Comparison of ENCODE assay signal across 7 mouse cellular contexts in the genomic region with DNA sequence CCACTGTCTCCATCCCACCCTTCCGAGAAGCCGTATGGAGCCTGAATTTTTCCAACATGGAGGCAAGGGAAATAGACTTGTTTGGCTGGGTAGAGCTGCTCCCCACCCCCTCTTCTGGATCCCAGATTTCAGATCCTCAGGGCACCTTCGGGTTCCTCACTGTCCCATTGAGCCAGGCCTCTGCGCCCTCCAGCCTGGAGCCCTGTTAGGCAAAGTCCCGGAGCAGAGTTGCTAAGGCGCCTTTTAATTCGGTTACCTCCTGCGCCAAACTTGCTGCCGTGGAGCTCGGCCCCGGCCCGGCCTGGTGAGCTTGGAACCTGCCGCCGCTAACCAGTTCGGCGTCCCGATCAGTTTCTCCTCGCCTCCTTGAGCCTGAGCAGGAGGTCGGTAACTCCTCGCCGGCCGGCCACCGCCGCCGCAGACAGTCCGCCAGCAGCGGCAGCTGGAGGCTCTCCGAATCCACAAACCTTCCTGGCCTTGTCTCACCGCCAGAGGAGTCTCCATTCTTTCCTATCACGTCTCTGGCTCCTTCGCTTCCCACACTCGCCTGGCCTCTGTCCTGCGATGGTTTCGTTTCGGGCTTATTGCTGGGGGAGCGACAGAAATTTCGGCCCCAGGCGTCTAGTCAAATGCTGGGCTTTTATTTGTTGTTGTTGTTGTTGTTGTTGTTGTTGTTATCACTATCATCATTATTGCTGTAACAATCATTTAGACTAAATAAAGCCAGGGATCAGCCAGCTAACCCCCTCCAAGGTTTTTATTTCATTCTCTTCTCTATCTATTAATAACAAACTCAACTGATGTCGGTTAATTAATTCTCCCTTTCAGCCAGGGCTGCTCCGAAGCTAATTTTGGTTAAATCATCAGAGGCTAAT. TPM values are rescaled to one million over a fixed set of nuclear protein-coding genes. Genes with fewer than 3 reads are reported as not detected.
DNase-seq lines count a peak whose midpoint lies in the region; ATAC-seq and TF ChIP-seq lines count a peak whose summit lies in the region.

No protein-coding gene starts in this region.

- TF ChIP-seq POLR2A in limb, embryonic 14.5 days (IDR thresholded peaks at IDR 0.05; ENCODE audit: borderline replicate concordance, extremely low read depth, insufficient read depth, insufficient read length): no peak

- no peaks in the 10 kb centered on the region for H3K9me3 ChIP-seq in E14TG2a.4 (ENCODE audit: low read length)
- H3K9me3 ChIP-seq in hindbrain, embryonic 11.5 days (ENCODE audit: control insufficient read depth, low read length): no peaks in the 10 kb centered on the region
- H3K9me3 ChIP-seq in limb, embryonic 14.5 days (ENCODE audit: control insufficient read depth, low read length): no peaks in the 10 kb centered on the region

- peak overlapping the region; percentile 93 for H3K9ac ChIP-seq in hindbrain, embryonic 11.5 days (ENCODE audit: low read depth, low read length)
- no peak overlapping the region for H3K9ac ChIP-seq in limb, embryonic 14.5 days (ENCODE audit: low read depth, low read length, severe bottlenecking)

- peak overlapping the region; percentile 79 for H3K4me2 ChIP-seq in hindbrain, embryonic 11.5 days (replicated peaks; ENCODE audit: low read depth, low read length)
- peak overlapping the region; percentile 27 for H3K4me2 ChIP-seq in limb, embryonic 14.5 days (replicated peaks; ENCODE audit: low read depth, low read length, severe bottlenecking)

- no peak for ATAC-seq in hindbrain, embryonic 11.5 days (ENCODE audit: low FRiP score)
- ATAC-seq in limb, embryonic 14.5 days (ENCODE audit: low FRiP score, low read depth): peak; percentile 32; the same call in 1 of the 2 replicates

- H3K4me3 ChIP-seq in E14TG2a.4 (replicated peaks; ENCODE audit: low read length): 0 out of 2 replicates have a peak overlapping the region, but pooled peaks have one; percentile 8
- H3K4me3 ChIP-seq in hindbrain, embryonic 11.5 days (ENCODE audit: low read depth, low read length): peak overlapping the region; percentile 56
- H3K4me3 ChIP-seq in limb, embryonic 14.5 days (replicated peaks; ENCODE audit: low read length): peak overlapping the region; percentile 12

- H3K27me3 ChIP-seq in E14TG2a.4 (ENCODE audit: insufficient read depth, low read length): peaks cover 99% of the 10 kb centered on the region
- H3K27me3 ChIP-seq in hindbrain, embryonic 11.5 days (ENCODE audit: control insufficient read depth, insufficient read depth, low read length): peaks cover 73% of the 10 kb centered on the region
- peaks cover 100% of the 10 kb centered on the region for H3K27me3 ChIP-seq in limb, embryonic 14.5 days (ENCODE audit: control insufficient read depth, insufficient read depth, low read length)

- peaks cover 39% of the 10 kb centered on the region for H3K4me1 ChIP-seq in E14TG2a.4 (replicated peaks; ENCODE audit: low read depth, low read length)
- peaks cover 5% of the 10 kb centered on the region; the same call in 1 of the 2 replicates for H3K4me1 ChIP-seq in hindbrain, embryonic 11.5 days (replicated peaks; ENCODE audit: control insufficient read depth, insufficient read depth, low read length)
- no peaks in the 10 kb centered on the region for H3K4me1 ChIP-seq in limb, embryonic 14.5 days (ENCODE audit: control insufficient read depth, insufficient read depth, low read length)

- no peak for TF ChIP-seq CTCF in E14TG2a.4 (conservative IDR thresholded peaks at IDR 0.05; ENCODE audit: low read length)

- peak; percentile 83 for DNase-seq in adrenal gland, adult 2 months
- DNase-seq in hindbrain, embryonic 11.5 days (ENCODE audit: low spot score): no peak
- DNase-seq in limb, embryonic 14.5 days (ENCODE audit: low spot score): no peak
- no peak for DNase-seq in layer of hippocampus, postnatal 10 days (ENCODE audit: low spot score in 2 of 2)
- no peak for DNase-seq in gastrocnemius, postnatal 4 days (ENCODE audit: low spot score in 2 of 2)
- no peak for DNase-seq in urinary bladder, postnatal 36 days (ENCODE audit: low spot score in 2 of 2)

- no peaks in the 10 kb centered on the region for H3K36me3 ChIP-seq in E14TG2a.4 (ENCODE audit: insufficient read depth, low read length)
- H3K36me3 ChIP-seq in hindbrain, embryonic 11.5 days (ENCODE audit: control insufficient read depth, insufficient read depth, low read length): no peaks in the 10 kb centered on the region
- no peaks in the 10 kb centered on the region for H3K36me3 ChIP-seq in limb, embryonic 14.5 days (ENCODE audit: control insufficient read depth, insufficient read depth, low read length)

- WGBS in hindbrain, embryonic 11.5 days: under 1% methylated on average over 40 of the region's 40 CpGs
- 3% methylated on average over 40 of the region's 40 CpGs for WGBS in limb, embryonic 14.5 days

- peak overlapping the region; percentile 98 for H3K27ac ChIP-seq in hindbrain, embryonic 11.5 days (ENCODE audit: low read depth, low read length)
- H3K27ac ChIP-seq in limb, embryonic 14.5 days (replicated peaks; ENCODE audit: low read depth, low read length): no peak overlapping the region

RNA-seq across cellular contexts. Expression of gene Hoxb2, which starts 8.4 kb away (rescaled TPM):
- total RNA-seq in adrenal gland, adult 2 months (2021): 10 to 100 TPM; 18.7 to 22.6 TPM
- 69.6 and 86.1 TPM in 2 replicates for polyA plus RNA-seq in adrenal gland, adult 2 months (2012; rRNA removed)
- polyA plus RNA-seq in hindbrain, embryonic 11.5 days (2014; fragmentation: Nextera tagmentation; extraction: Ambion mirVana): 64.9 and 67.5 TPM in 2 replicates
- polyA plus RNA-seq in limb, embryonic 14.5 days (2012; rRNA removed): 9.6 and 9.9 TPM in 2 replicates
- 4.2 and 5.8 TPM in 2 replicates for polyA plus RNA-seq in limb, embryonic 14.5 days (2014; fragmentation: Nextera tagmentation; extraction: Ambion mirVana)
- total RNA-seq in layer of hippocampus, postnatal 10 days (2021): not detected
- total RNA-seq in gastrocnemius, postnatal 4 days (2021): under 1 TPM; 0.44 to 0.93 TPM

RNA-seq across cellular contexts. Expression of gene Hoxb3, which starts 18.8 kb away (rescaled TPM):
- total RNA-seq in adrenal gland, adult 2 months (2021): 10 to 100 TPM; 20.1 to 21.9 TPM
- polyA plus RNA-seq in adrenal gland, adult 2 months (2012; rRNA removed): 89.4 and 94.9 TPM in 2 replicates
- 10.5 and 13.1 TPM in 2 replicates for polyA plus RNA-seq in hindbrain, embryonic 11.5 days (2014; fragmentation: Nextera tagmentation; extraction: Ambion mirVana)
- polyA plus RNA-seq in limb, embryonic 14.5 days (2012; rRNA removed): 4.9 and 5.4 TPM in 2 replicates
- 0.18 and 0.69 TPM in 2 replicates for polyA plus RNA-seq in limb, embryonic 14.5 days (2014; fragmentation: Nextera tagmentation; extraction: Ambion mirVana)
- not detected for total RNA-seq in layer of hippocampus, postnatal 10 days (2021)
- 1 to 10 TPM; 1.0 to 1.3 TPM for total RNA-seq in gastrocnemius, postnatal 4 days (2021)

RNA-seq across cellular contexts. Expression of gene Hoxb1, which starts 23.6 kb away (rescaled TPM):
- not detected for total RNA-seq in adrenal gland, adult 2 months (2021)
- polyA plus RNA-seq in adrenal gland, adult 2 months (2012; rRNA removed): not detected in 2 replicates
- polyA plus RNA-seq in hindbrain, embryonic 11.5 days (2014; fragmentation: Nextera tagmentation; extraction: Ambion mirVana): 7.3 and 8.2 TPM in 2 replicates
- 0.11 TPM in 1 of 2 replicates, not detected in the other for polyA plus RNA-seq in limb, embryonic 14.5 days (2012; rRNA removed)
- not detected in 2 replicates for polyA plus RNA-seq in limb, embryonic 14.5 days (2014; fragmentation: Nextera tagmentation; extraction: Ambion mirVana)
- not detected for total RNA-seq in layer of hippocampus, postnatal 10 days (2021)
- total RNA-seq in gastrocnemius, postnatal 4 days (2021): not detected

RNA-seq across cellular contexts. Expression of gene Hoxb4, which starts 23.9 kb away (rescaled TPM):
- total RNA-seq in adrenal gland, adult 2 months (2021): 10 to 100 TPM; 16.7 to 21.8 TPM
- polyA plus RNA-seq in adrenal gland, adult 2 months (2012; rRNA removed): 27.9 and 30.0 TPM in 2 replicates
- polyA plus RNA-seq in hindbrain, embryonic 11.5 days (2014; fragmentation: Nextera tagmentation; extraction: Ambion mirVana): 3.5 and 5.1 TPM in 2 replicates
- 2.3 and 2.5 TPM in 2 replicates for polyA plus RNA-seq in limb, embryonic 14.5 days (2012; rRNA removed)
- 0.17 and 0.28 TPM in 2 replicates for polyA plus RNA-seq in limb, embryonic 14.5 days (2014; fragmentation: Nextera tagmentation; extraction: Ambion mirVana)
- total RNA-seq in layer of hippocampus, postnatal 10 days (2021): not detected
- under 1 TPM; 0.57 to 0.91 TPM for total RNA-seq in gastrocnemius, postnatal 4 days (2021)

RNA-seq across cellular contexts. Expression of gene Hoxb5, which starts 38.8 kb away (rescaled TPM):
- total RNA-seq in adrenal gland, adult 2 months (2021): 10 to 100 TPM; 15.2 to 31.6 TPM
- 43.4 and 45.6 TPM in 2 replicates for polyA plus RNA-seq in adrenal gland, adult 2 months (2012; rRNA removed)
- 33.1 and 42.5 TPM in 2 replicates for polyA plus RNA-seq in hindbrain, embryonic 11.5 days (2014; fragmentation: Nextera tagmentation; extraction: Ambion mirVana)
- 1.8 TPM in 2 replicates for polyA plus RNA-seq in limb, embryonic 14.5 days (2012; rRNA removed)
- 0.51 and 0.85 TPM in 2 replicates for polyA plus RNA-seq in limb, embryonic 14.5 days (2014; fragmentation: Nextera tagmentation; extraction: Ambion mirVana)
- total RNA-seq in layer of hippocampus, postnatal 10 days (2021): not detected
- 1 to 10 TPM in 1 of 2 experiments, under 1 TPM in 1; 0.80 to 1.1 TPM for total RNA-seq in gastrocnemius, postnatal 4 days (2021)

Comparison
In these comparisons a context has a peak if more than half of its experiments do, and no peak if none do; other contexts are left out.
1. RNA of gene Hoxb2, which starts 8.4 kb away (total RNA-seq): 18.7 to 22.6 TPM in adrenal gland, adult 2 months; 0.44 to 0.93 TPM in gastrocnemius, postnatal 4 days and not detected in layer of hippocampus, postnatal 10 days; every median in the first group is over 10 times any median in the second.
2. RNA of gene Hoxb3, which starts 18.8 kb away (total RNA-seq): 20.1 to 21.9 TPM in adrenal gland, adult 2 months; 1.0 to 1.3 TPM in gastrocnemius, postnatal 4 days and not detected in layer of hippocampus, postnatal 10 days; every median in the first group is over 4 times any median in the second.
3. Peak in every context shown above with its lines, with median percentiles within 50 percentile points of each other: H3K4me3 ChIP-seq.